Mouse (Mus musculus): ENCODE results near the gene Rasgef1b. TPM values are rescaled to one million over a fixed set of nuclear protein-coding genes. Genes with fewer than 3 reads are reported as not detected.
A peak's percentile ranks its signal among the peaks of the same experiment; 100 is the strongest.

Rasgef1b gene
- polyA plus RNA-seq, 1 experiment from 2014 or later = 9.0 TPM

DNA sequence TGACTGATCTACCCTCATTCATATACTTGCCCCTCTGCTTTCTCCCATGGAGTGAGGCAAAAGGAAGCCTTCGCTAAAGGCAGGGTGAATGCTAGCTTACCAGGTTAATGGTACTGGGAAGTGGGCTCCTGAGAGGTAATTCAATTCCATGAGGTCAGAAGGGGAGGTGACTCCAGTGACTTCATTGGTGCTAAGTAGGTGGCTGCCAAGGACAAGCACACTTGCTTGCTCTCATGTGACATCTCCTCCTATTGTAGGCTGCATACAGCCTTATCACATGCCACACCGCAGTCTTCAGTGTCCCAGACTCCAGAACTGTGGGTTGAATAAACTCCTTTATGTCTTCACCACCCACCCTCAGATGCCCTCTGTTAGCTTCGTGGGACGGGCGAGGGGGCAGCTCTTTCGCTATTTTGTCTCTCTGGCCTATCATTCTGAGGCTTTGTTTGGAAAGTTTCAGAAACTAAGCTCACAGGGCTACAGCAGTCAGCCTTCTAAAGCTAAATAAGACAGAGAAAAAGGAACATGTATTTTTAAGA lies 441.1 kb downstream of the Rasgef1b start:
- Histone ChIP-seq H3K9me3 (replicated peaks) (no peaks in the 10 kb centered on the region), H3K27ac (replicated peaks) (no peak overlapping the region), H3K27me3 (ENCODE audit: low read depth, poor library complexity, severe bottlenecking) (no peaks in the 10 kb centered on the region), H3K36me3 (no peaks in the 10 kb centered on the region), H3K4me3 (no peak overlapping the region), H3K4me1 (no peaks in the 10 kb centered on the region)
- WGBS = 96% methylated on average over 6 of the region's 6 CpGs
- DNase-seq (ENCODE audit: low spot score) = no peak

DNA sequence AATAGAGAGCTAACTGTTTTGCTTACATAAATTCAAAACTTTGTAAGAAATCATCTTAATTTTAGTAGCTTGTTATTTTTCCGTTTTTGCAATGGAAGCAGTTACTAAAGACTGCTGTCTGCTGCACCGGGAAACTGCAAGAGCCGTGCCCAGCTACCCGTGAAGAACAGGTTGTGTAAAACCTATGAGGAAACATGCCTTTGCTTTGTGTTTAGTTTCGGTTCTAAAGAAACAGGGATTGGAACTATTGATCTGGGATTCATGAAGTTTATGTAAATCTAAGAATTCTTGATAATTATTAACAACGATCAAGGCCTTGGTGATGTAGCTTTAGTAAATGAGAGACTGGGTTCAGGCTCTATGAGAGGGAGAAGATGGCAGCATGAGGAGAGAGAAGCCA lies 442.3 kb downstream of the Rasgef1b start:
- H3K4me1 ChIP-seq = no peaks in the 10 kb centered on the region
- no peaks in the 10 kb centered on the region for H3K9me3 ChIP-seq (replicated peaks)
- H3K27ac ChIP-seq (replicated peaks) = no peak overlapping the region
- DNase-seq (ENCODE audit: low spot score) = no peak
- H3K4me3 ChIP-seq = no peak overlapping the region
- 93% methylated on average over 6 of the region's 6 CpGs for WGBS
- no peaks in the 10 kb centered on the region for H3K36me3 ChIP-seq
- H3K27me3 ChIP-seq (ENCODE audit: low read depth, poor library complexity, severe bottlenecking) = no peaks in the 10 kb centered on the region

DNA sequence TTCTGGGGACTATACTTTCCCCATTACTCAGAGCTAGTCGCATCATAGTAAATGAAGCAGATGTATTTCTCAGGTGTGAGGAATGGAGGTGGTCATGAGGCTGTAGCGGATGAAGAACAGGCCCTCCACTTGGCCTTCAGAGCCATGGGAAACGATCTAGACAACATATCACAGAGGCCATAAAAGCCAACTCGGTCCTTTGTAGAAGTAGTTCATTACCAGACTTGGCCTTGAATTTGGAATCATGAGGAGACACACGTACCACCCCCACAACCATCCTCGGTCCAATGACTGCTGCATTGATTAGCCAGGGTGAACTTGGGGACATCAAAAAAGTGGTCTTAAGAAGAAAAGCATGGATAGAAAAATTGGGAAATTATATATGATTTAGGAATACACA lies 442.8 kb downstream of the Rasgef1b start:
- Histone ChIP-seq H3K27me3 (ENCODE audit: low read depth, poor library complexity, severe bottlenecking) (no peaks in the 10 kb centered on the region), H3K9me3 (replicated peaks) (no peaks in the 10 kb centered on the region), H3K27ac (replicated peaks) (no peak overlapping the region), H3K4me1 (no peaks in the 10 kb centered on the region), H3K4me3 (no peak overlapping the region), H3K36me3 (no peaks in the 10 kb centered on the region)
- 88% methylated on average over 6 of the region's 6 CpGs for WGBS
- no peak for DNase-seq (ENCODE audit: low spot score)

DNA sequence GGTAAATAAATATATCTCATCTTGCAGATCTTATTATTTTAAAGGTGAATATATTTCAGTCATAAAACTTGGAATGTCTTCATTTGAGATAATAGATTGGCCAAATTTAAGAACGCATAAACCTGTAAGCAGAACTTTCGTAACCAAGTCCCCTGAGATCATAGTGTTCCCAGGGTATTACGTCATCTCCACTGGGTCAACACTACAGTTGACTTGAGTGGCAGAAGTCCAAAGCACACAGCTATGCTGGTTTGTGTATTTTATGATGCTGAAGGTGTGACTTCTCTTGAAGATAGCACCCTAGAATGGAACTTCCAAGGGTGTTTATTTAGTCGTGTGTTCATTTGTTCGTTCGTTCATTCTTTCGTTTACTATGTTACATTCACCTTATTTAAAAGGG lies 444.5 kb downstream of the Rasgef1b start:
- no peak overlapping the region for H3K4me3 ChIP-seq
- H3K4me1 ChIP-seq = no peaks in the 10 kb centered on the region
- no peaks in the 10 kb centered on the region for H3K36me3 ChIP-seq
- H3K27ac ChIP-seq (replicated peaks) = no peak overlapping the region
- no peaks in the 10 kb centered on the region for H3K9me3 ChIP-seq (replicated peaks)
- WGBS = 95% methylated on average over 7 of the region's 7 CpGs
- no peaks in the 10 kb centered on the region for H3K27me3 ChIP-seq (ENCODE audit: low read depth, poor library complexity, severe bottlenecking)
- no peak for DNase-seq (ENCODE audit: low spot score)

DNA sequence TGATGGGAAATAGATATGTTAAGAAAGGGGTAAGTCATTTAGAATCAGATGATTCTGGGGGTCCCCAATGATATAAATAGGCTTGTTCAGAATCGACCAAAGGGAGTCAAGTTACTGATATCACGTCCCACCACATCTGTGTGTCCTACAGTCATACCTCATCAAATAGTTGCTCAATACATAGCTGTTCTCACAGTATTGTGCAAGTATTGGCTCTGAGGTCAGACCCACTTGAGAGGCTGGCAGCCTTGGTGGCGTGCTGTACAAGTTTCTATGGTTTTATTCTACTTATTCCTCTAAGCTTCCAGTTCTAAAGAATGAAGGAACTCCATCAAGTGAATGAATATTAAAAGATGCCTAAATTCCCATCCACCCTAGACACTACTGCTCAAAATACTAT lies 445.2 kb downstream of the Rasgef1b start:
- no peaks in the 10 kb centered on the region for H3K27me3 ChIP-seq (ENCODE audit: low read depth, poor library complexity, severe bottlenecking)
- H3K9me3 ChIP-seq (replicated peaks) = no peaks in the 10 kb centered on the region
- no peaks in the 10 kb centered on the region for H3K36me3 ChIP-seq
- no peak overlapping the region for H3K4me3 ChIP-seq
- H3K4me1 ChIP-seq = no peaks in the 10 kb centered on the region
- no peak for DNase-seq (ENCODE audit: low spot score)
- WGBS = 85% methylated on average over 3 of the region's 3 CpGs
- no peak overlapping the region for H3K27ac ChIP-seq (replicated peaks)

DNA sequence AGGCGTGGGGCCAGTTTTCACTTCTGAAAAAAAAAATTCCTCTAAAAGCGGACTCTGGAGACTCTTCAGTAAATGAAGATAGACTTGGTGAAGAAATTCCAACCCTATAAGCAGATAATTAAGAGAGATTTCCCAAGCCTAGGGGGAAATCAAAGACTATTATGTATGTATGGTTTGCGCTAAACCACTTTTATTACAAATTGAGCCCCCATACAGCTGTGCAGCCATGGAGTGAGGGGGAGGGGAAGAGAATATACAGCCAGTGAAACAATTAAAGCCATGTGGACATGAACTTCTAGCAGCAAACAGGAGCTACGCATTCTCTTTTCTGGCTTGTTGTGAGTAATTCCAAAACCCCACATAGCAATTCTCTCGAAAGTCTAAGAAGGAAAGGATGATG lies 448.3 kb downstream of the Rasgef1b start:
- Histone ChIP-seq H3K4me1 (no peaks in the 10 kb centered on the region), H3K36me3 (no peaks in the 10 kb centered on the region), H3K27ac (replicated peaks) (no peak overlapping the region), H3K27me3 (ENCODE audit: low read depth, poor library complexity, severe bottlenecking) (no peaks in the 10 kb centered on the region), H3K9me3 (replicated peaks) (no peaks in the 10 kb centered on the region), H3K4me3 (no peak overlapping the region)
- no peak for DNase-seq (ENCODE audit: low spot score)
- 90% methylated on average over 5 of the region's 5 CpGs for whole genome bisulfite sequencing

DNA sequence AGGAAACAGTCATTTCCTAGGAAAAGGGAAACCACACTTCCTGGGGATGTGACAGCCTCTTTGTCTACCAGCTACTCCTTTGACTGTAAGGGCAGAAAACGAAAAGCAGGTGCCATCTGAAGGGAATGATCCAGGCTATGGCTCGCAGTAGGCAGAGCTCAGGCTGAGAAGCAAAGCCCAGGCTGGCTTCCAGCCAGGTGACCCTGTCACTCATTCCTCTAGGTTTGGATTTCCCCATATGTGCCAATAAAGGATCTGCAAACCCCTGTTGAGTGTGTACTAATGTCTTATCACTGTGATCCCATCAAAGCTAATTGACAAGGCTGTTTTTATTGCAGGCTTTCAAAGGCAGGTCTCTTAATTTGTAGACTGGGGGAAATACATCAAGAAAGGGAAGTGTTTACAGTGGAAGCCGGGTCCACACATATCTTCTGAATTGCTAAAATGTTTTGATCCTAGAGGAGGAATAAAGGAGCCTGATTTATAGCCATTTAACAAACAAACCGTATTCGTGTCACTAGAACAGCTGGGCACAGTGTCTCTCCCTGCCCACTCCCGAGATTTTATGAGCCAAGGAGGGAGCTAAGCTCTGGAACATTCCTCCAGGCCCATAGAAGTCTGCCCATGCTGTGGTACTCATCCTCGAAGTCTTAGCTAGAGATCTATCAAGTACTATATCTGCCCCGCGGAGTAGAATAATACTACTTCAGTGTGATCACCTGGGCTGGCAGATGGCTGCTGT lies 449.7 kb downstream of the Rasgef1b start:
- H3K27ac ChIP-seq (replicated peaks) = no peak overlapping the region
- 85% methylated on average over 9 of the region's 9 CpGs for WGBS
- no peaks in the 10 kb centered on the region for H3K36me3 ChIP-seq
- H3K9me3 ChIP-seq (replicated peaks) = no peaks in the 10 kb centered on the region
- no peaks in the 10 kb centered on the region for H3K27me3 ChIP-seq (ENCODE audit: low read depth, poor library complexity, severe bottlenecking)
- DNase-seq (ENCODE audit: low spot score) = no peak
- peaks cover 10% of the 10 kb centered on the region for H3K4me1 ChIP-seq
- H3K4me3 ChIP-seq = no peak overlapping the region

DNA sequence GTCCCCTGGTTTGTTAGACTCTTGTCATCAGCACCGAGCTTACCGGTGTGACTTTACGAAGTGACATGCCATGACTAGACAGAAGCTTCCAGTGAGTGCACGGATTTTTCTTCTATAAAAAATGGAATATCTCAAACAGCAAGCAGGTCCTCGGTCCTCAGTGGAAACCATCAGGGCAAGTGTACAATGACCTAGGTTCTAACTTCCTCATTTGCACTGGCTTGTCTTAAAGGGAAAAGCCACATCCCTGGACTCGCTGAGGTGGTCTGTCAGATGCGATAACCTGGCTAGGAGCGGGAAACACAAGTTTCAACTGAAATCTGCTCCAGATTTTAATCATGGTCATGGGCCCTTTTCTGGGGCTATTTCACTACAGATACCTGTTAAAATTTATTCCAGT lies 450.5 kb downstream of the Rasgef1b start:
- Histone ChIP-seq H3K4me3 (no peak overlapping the region), H3K4me1 (peaks cover 19% of the 10 kb centered on the region), H3K36me3 (no peaks in the 10 kb centered on the region), H3K27me3 (ENCODE audit: low read depth, poor library complexity, severe bottlenecking) (no peaks in the 10 kb centered on the region), H3K27ac (replicated peaks) (no peak overlapping the region), H3K9me3 (replicated peaks) (no peaks in the 10 kb centered on the region)
- WGBS = 90% methylated on average over 8 of the region's 8 CpGs
- no peak for DNase-seq (ENCODE audit: low spot score)

DNA sequence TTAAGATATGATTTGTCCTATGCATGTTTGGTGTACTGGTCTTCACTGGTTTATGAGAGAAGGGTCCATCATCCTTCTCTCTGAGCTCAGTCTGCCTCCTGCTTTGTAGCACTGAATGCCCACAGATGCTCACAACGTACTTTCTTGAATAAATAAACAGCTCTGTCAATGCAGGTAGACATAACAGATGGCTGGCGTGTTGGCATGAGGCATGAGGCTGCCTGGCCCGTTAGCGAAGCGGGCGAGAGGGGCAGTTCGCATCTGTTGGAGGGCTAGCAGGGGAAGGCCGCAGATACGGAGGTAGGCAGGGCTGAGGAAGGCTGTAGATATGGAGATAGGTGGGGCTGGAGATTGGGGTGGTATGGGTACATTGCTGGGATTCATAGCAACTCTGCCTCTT lies 451.3 kb downstream of the Rasgef1b start:
- no peak for DNase-seq (ENCODE audit: low spot score)

DNA sequence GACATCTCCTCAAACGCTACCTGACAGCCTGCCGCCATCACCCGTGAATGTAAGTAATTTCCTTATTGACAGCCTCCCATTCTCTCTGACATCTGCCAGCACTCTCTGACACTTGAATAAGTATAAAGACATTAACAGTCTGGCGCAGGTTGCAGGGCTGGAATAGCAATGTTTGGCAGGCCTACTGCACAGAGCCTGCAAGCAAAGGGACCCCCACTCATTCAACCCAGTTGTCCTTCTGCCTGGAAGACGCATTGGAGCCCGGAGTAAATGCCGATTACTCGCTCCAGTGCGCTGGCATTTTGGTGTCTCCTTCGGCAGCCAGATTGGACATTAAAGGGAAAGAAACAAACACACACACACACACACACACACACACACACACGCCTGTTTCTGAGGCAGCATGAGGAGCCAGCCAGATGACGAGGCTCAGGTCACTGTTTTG lies 454.7 kb downstream of the Rasgef1b start:
- Histone ChIP-seq H3K36me3 (no peaks in the 10 kb centered on the region), H3K9me3 (replicated peaks) (no peaks in the 10 kb centered on the region), H3K4me1 (peaks cover 20% of the 10 kb centered on the region), H3K4me3 (no peak overlapping the region), H3K27ac (replicated peaks) (no peak overlapping the region), H3K27me3 (ENCODE audit: low read depth, poor library complexity, severe bottlenecking) (no peaks in the 10 kb centered on the region)
- peak; percentile 30 for DNase-seq (ENCODE audit: low spot score)
- WGBS = 67% methylated on average over 12 of the region's 12 CpGs

More for the DNA sequence above, 451.3 kb downstream of the Rasgef1b start:
- peaks cover 20% of the 10 kb centered on the region for H3K4me1 ChIP-seq
- no peaks in the 10 kb centered on the region for H3K27me3 ChIP-seq (ENCODE audit: low read depth, poor library complexity, severe bottlenecking)
- no peaks in the 10 kb centered on the region for H3K36me3 ChIP-seq
- H3K9me3 ChIP-seq (replicated peaks) = no peaks in the 10 kb centered on the region
- WGBS = 92% methylated on average over 9 of the region's 9 CpGs
- no peak overlapping the region for H3K4me3 ChIP-seq
- H3K27ac ChIP-seq (replicated peaks) = no peak overlapping the region

DNA sequence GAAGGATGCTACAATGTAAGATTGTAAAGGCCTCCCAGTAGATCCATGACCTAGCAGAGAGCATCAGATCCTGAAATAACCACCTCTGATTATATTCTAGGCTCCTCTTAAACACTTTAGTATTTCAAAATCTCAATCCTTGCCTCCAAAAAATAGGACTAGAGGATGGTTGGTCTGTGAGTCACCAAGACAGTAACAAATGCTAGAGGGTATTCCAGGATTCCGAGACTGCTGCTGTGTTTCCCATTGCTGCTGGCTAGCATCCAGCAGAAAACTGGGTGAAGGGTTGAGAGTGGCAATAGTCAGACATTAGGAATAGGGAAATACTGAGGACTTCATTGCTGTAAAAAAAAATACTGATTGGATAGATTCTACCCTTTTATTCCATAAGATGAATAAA lies 457.3 kb downstream of the Rasgef1b start:
- Histone ChIP-seq H3K4me3 (no peak overlapping the region), H3K9me3 (replicated peaks) (no peaks in the 10 kb centered on the region), H3K36me3 (no peaks in the 10 kb centered on the region), H3K27ac (replicated peaks) (no peak overlapping the region), H3K27me3 (ENCODE audit: low read depth, poor library complexity, severe bottlenecking) (no peaks in the 10 kb centered on the region), H3K4me1 (peaks cover 20% of the 10 kb centered on the region)
- DNase-seq (ENCODE audit: low spot score) = no peak
- WGBS = 84% methylated on average over 1 of the region's 1 CpGs

DNA sequence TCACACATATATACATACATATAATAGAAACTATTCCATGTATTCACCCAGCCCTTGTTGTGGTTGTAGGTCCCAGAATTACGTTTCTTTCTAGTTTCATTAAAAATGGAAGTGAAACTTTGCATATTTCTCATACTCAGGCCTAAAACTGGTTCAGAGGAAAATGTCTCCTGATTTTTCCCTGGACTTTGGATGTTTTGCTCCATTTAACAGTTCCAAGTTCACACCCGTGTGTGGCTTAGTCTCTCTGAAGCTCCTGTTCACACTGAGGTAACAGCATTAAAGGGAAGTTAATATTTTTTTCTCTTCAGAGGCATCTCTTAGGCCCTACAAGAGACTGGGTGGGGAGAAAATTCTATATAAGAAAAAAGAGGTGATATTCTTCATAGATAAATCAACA lies 459.7 kb downstream of the Rasgef1b start:
- Histone ChIP-seq H3K27me3 (ENCODE audit: low read depth, poor library complexity, severe bottlenecking) (no peaks in the 10 kb centered on the region), H3K36me3 (no peaks in the 10 kb centered on the region), H3K27ac (replicated peaks) (no peak overlapping the region), H3K4me3 (no peak overlapping the region), H3K9me3 (replicated peaks) (no peaks in the 10 kb centered on the region), H3K4me1 (peaks cover 10% of the 10 kb centered on the region)
- WGBS = 88% methylated on average over 2 of the region's 2 CpGs
- DNase-seq (ENCODE audit: low spot score) = no peak

DNA sequence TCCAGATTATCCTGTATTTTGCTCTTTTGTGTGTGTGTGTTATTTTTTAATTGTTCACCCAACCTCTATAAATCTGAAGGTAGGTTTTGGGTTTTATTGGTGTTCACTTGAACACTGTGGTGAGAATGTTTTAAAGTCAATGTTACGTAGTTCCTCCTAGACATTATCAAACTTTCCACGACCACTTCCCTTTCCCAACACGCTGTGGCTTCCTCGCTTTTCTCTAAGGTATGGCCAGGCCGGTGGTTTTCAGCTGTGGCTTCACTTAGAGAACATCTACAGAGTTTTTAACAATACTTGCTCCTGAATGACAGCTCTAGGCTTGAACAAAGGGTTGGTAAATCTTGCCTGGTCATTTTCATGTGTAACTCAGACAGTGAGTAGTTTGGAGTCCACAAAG lies 461.5 kb downstream of the Rasgef1b start:
- H3K4me1 ChIP-seq = no peaks in the 10 kb centered on the region
- DNase-seq (ENCODE audit: low spot score) = no peak
- no peaks in the 10 kb centered on the region for H3K27me3 ChIP-seq (ENCODE audit: low read depth, poor library complexity, severe bottlenecking)
- no peaks in the 10 kb centered on the region for H3K9me3 ChIP-seq (replicated peaks)
- no peak overlapping the region for H3K27ac ChIP-seq (replicated peaks)
- no peaks in the 10 kb centered on the region for H3K36me3 ChIP-seq
- no peak overlapping the region for H3K4me3 ChIP-seq
- 88% methylated on average over 5 of the region's 5 CpGs for WGBS
